Mouse (Mus musculus) hindbrain, embryonic 10.5 days (tissue): ENCODE measurements at regions not wholly inside any gene's neighbourhood (a gene's known extent, or its start where the extent isn't known, plus 50 kb on each side); places are given as distances from the start of the nearest gene placed in this dataset.

Experiments
- DNase-seq: peaks from one replicate; pipeline ENCODE4 v3.0.0-alpha.2; 2017; ENCODE audit warnings: low spot score
- H3K27ac ChIP-seq: fragments of 300-500 bp; sonication (generic); 2 replicates; pipeline ENCODE4 v1.5.1; 2016; ENCODE audit warnings: mild to moderate bottlenecking, moderate library complexity
- H3K27me3 ChIP-seq: fragments of 300-500 bp; sonication (generic); 2 replicates; pipeline ENCODE4 v1.6.1; 2016; ENCODE audit warnings: mild to moderate bottlenecking; ENCODE audit not compliant: poor library complexity, insufficient read depth, severe bottlenecking
- H3K36me3 ChIP-seq: fragments of 300-500 bp; sonication (generic); 2 replicates; pipeline ENCODE4 v1.6.1; 2016; ENCODE audit warnings: mild to moderate bottlenecking, moderate library complexity
- H3K4me1 ChIP-seq: fragments of 300-500 bp; sonication (generic); replicated peaks from 2 replicates; pipeline ENCODE4 v1.6.1; 2016; ENCODE audit warnings: mild to moderate bottlenecking
- H3K4me3 ChIP-seq: fragments of 300-500 bp; sonication (generic); 2 replicates; pipeline ENCODE4 v1.5.1; 2016; ENCODE audit warnings: mild to moderate bottlenecking, moderate library complexity
- H3K9me3 ChIP-seq: fragments of 300-500 bp; sonication (generic); 2 replicates; pipeline ENCODE4 v1.6.1; 2016; ENCODE audit warnings: mild to moderate bottlenecking, moderate library complexity
- WGBS: fragments of 180-500 bp; shearing (Covaris S2); methylation state at CpG from one replicate; pipeline ENCODE4 v1.1.7; 2016; 5-methylcytosine and 5-hydroxymethylcytosine counted together

DNA sequence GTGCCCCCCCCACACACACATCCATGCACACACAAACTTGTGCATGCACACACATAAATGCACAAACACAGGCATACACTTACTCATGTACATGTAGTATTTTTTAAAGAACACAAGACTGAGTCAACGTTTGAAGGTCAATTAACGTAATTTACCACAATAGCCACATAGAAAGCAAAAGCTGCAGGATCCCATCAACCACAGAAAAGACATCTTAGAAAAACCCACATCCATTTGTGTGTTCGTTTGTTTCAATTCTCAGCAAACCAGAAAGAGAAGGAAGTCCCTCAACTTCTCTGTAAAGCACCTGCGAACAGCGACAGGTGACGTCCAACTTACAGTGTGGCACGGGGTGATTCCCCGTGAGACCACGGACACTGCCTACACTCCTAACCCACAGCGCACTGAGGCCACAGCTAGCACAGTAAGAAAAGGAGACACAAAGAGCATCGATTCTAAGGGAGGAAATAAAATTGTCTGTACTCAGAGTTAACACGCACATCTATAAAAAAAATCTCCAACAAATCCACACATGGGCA is 53.8 kb downstream of the Dio3 start:
- DNase-seq: no peak
- H3K9me3 ChIP-seq: peaks cover 8% of the 10 kb centered on the region; the same call in 1 of the 2 replicates
- no peak overlapping the region for H3K27ac ChIP-seq
- H3K4me1 ChIP-seq: no peaks in the 10 kb centered on the region
- H3K36me3 ChIP-seq: no peaks in the 10 kb centered on the region
- 91% methylated on average over 12 of the region's 12 CpGs for WGBS
- H3K4me3 ChIP-seq: no peak overlapping the region
- no peaks in the 10 kb centered on the region for H3K27me3 ChIP-seq

GRCm38 (mm10) chr12:110334609-110335008 is 55.7 kb downstream of the Dio3 start:
- H3K27ac ChIP-seq: no peak overlapping the region
- H3K27me3 ChIP-seq: no peaks in the 10 kb centered on the region
- no peaks in the 10 kb centered on the region for H3K4me1 ChIP-seq
- H3K36me3 ChIP-seq: no peaks in the 10 kb centered on the region
- WGBS: 73% methylated on average over 2 of the region's 2 CpGs
- DNase-seq: no peak
- H3K4me3 ChIP-seq: no peak overlapping the region
- H3K9me3 ChIP-seq: peaks cover 8% of the 10 kb centered on the region; the same call in 1 of the 2 replicates

DNA sequence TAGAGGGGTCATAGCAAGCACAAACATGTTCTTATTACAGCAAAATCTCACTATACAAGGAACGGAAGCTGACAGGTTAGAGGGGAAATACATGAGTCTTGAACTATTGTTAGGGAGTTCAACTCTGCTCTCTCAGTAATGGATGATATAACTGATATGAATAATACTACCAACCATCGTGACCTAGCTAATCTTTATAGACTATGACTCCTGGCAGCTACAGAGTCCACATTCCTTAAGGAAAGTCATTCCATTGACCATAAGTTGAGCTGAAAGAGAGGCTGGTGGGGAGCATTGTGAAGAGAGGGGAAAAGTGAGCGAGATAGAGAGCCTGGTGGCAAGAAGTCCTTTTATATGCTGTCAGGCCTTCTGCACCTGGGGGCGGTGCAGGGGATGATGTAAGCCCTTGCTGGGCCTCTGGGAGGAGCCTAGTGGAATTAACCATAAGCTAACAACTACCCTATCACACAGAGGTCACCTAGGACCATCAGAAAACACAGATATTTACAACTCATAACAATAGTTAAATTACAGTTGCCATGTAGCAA is 65.5 kb downstream of the Dio3 start:
- no peak overlapping the region for H3K4me3 ChIP-seq
- no peak for DNase-seq
- no peaks in the 10 kb centered on the region for H3K9me3 ChIP-seq
- no peaks in the 10 kb centered on the region for H3K4me1 ChIP-seq
- WGBS: 83% methylated on average over 4 of the region's 4 CpGs
- no peaks in the 10 kb centered on the region for H3K27me3 ChIP-seq
- H3K27ac ChIP-seq: no peak overlapping the region
- H3K36me3 ChIP-seq: no peaks in the 10 kb centered on the region

DNA sequence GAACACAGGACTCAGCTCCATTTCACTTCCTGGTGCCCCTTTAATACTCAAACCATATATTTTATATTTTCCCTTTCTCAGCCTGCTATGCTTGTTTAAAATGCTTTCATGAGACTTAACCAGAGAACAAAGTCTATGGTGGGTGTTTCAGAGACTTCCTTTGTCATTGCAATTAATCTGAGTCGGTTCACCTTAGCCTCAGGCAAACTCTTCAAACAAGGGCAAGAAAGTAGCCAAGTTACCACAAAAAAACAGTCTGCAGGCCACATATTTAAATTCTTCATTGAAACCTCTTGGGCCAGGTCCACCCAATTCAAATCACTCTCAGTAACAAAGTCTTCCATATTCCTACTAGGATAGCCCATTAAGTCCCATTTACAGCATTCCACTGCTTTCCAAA is 70.8 kb downstream of the Dio3 start:
- Histone ChIP-seq H3K36me3 (no peaks in the 10 kb centered on the region), H3K4me3 (no peak overlapping the region), H3K9me3 (no peaks in the 10 kb centered on the region), H3K27ac (no peak overlapping the region), H3K4me1 (no peaks in the 10 kb centered on the region), H3K27me3 (no peaks in the 10 kb centered on the region)
- WGBS: 69% methylated on average over 1 of the region's 1 CpGs
- no peak for DNase-seq

DNA sequence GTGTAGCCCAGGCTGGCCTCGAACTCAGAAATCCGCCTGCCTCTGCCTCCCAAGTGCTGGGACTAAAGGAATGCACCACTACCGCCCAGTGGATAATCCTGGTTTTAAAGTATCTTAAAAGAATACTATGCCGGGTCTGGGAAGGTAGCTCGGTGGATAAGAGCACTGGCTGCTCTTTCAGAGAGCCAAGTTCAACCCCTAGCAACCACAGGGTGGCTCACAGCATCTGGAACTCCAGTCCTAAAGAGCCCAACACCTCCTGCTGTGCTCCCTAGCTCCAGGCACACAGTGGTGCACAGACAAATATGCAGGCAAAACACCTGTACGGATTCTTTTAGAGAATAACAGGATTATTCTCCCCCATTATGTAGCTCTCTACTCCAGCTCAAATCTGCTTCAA is 77.0 kb downstream of the Dio3 start:
- Histone ChIP-seq H3K9me3 (no peaks in the 10 kb centered on the region), H3K36me3 (no peaks in the 10 kb centered on the region), H3K27ac (no peak overlapping the region), H3K4me1 (no peaks in the 10 kb centered on the region), H3K27me3 (no peaks in the 10 kb centered on the region), H3K4me3 (no peak overlapping the region)
- no peak for DNase-seq
- 71% methylated on average over 6 of the region's 6 CpGs for WGBS

DNA sequence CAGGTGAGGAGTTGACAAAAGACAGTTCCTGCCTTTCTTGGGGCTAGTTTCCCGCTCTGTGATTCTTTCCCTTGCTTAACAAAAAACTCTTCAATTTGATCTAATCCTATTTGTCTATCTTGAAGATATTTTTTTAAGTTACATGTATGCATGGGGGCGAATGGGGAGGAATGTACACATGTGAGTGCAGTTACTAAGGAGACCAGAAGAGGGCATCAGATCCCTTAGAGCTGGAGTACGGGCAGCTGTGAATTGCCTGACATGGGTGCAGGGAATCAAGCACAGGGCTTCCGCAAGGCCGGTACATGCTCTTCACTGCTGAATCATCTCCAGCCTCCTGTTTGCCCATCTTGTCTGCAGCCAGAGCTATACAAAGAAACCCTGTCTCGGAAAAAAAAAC is 79.8 kb upstream of the Ppp2r5c start:
- DNase-seq: no peak
- Histone ChIP-seq H3K27ac (no peak overlapping the region), H3K36me3 (no peaks in the 10 kb centered on the region), H3K27me3 (peaks cover 5% of the 10 kb centered on the region), H3K4me1 (peaks cover 4% of the 10 kb centered on the region; the same call in 1 of the 2 replicates), H3K4me3 (no peak overlapping the region), H3K9me3 (no peaks in the 10 kb centered on the region)
- WGBS: 91% methylated on average over 6 of the region's 6 CpGs

DNA sequence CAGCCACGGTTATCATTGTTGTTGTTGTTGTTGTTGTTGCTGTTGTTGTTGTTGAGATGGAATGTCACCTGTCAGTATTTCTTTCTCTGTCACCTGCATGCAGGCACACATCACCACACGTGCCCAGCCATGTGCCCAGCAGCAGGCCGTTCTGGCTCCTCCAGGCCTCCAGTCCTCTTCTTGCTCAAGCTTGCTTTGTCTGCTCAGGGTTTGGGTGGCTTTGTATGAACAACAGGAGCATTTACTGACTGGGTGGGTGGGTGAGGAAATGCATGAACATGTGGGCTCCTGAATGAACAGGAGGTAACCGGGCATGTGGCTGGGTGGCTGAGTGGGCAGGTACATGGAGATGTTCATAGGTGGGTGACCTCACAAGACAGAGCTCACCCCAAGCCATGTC is 79.1 kb upstream of the Ppp2r5c start:
- H3K27me3 ChIP-seq: peaks cover 13% of the 10 kb centered on the region
- WGBS: 92% methylated on average over 4 of the region's 4 CpGs
- H3K9me3 ChIP-seq: no peaks in the 10 kb centered on the region
- H3K4me3 ChIP-seq: no peak overlapping the region
- no peaks in the 10 kb centered on the region for H3K36me3 ChIP-seq
- no peak overlapping the region for H3K27ac ChIP-seq
- no peak for DNase-seq
- peaks cover 11% of the 10 kb centered on the region for H3K4me1 ChIP-seq

DNA sequence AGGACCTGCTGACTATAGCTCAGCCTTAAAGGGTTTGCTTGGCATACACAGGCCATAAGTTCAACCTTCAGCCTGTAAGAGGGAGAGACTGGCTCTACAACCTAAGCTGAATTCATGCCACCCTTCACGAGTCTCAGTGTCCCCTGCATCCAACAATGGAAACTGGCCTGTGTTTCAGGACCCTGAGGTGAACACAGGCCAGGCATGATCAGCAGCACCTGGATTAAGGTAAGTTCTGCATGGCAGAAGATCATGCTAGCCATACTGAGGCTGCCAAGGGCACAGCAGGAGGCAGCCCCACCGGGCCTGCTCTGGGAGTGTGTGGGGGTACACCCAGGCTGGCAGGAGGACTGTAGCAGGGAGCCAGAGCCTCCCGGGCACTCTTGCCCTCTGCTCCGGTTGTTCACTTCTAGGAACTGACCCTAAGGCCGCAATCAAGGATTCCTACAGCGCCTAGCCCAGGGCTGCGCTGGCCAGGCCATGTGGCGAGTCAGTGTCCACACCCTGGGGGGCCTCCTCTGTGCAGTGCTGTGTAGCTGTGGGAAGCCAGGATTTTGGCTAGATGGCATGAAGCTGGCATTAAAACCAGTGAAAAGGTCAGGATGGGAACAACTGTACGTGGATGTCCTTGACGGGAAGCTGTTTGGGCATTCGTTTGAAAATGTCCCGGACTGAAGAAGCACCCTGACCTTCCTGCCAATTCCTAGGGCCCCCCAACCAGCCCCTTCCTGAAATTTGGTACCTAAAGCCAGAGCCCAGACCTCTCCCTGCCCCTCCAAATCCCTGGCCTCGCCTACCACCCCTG is 74.8 kb upstream of the Ppp2r5c start:
- no peaks in the 10 kb centered on the region for H3K36me3 ChIP-seq
- 73% methylated on average over 13 of the region's 13 CpGs for WGBS
- H3K4me1 ChIP-seq: peaks cover 51% of the 10 kb centered on the region
- DNase-seq: no peak
- H3K9me3 ChIP-seq: no peaks in the 10 kb centered on the region
- peaks cover 48% of the 10 kb centered on the region for H3K27me3 ChIP-seq
- no peak overlapping the region for H3K27ac ChIP-seq
- no peak overlapping the region for H3K4me3 ChIP-seq

DNA sequence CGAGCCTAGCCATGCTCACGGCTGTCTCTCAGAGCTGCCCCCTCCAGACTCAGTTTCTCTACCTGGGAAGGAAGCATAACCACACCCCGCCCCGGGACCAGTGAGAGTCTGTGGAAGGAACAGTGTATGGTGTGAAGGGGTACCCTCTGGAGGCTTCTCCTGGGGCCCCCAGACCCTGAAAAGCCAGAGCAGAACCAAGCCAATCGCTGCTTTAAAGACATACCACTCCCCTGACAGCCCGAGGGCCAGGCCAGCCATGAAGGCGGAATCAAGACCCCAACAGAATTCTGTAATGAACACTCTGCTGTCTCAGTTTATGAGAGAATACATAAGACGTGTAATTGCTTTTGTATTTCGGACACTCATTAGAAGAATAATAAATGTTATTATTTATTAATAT is 73.9 kb upstream of the Ppp2r5c start:
- Histone ChIP-seq H3K27ac (no peak overlapping the region), H3K27me3 (peaks cover 57% of the 10 kb centered on the region), H3K4me1 (peaks cover 55% of the 10 kb centered on the region), H3K9me3 (no peaks in the 10 kb centered on the region), H3K36me3 (no peaks in the 10 kb centered on the region), H3K4me3 (no peak overlapping the region)
- 52% methylated on average over 9 of the region's 9 CpGs for WGBS
- no peak for DNase-seq

GRCm38 (mm10) chr12:110373408-110374065 is 73.4 kb upstream of the Ppp2r5c start:
- peak; percentile 87 for DNase-seq
- Histone ChIP-seq H3K36me3 (no peaks in the 10 kb centered on the region), H3K27ac (no peak overlapping the region), H3K4me3 (no peak overlapping the region), H3K9me3 (no peaks in the 10 kb centered on the region), H3K4me1 (peaks cover 55% of the 10 kb centered on the region), H3K27me3 (peaks cover 58% of the 10 kb centered on the region)
- WGBS: 5% methylated on average over 27 of the region's 27 CpGs

DNA sequence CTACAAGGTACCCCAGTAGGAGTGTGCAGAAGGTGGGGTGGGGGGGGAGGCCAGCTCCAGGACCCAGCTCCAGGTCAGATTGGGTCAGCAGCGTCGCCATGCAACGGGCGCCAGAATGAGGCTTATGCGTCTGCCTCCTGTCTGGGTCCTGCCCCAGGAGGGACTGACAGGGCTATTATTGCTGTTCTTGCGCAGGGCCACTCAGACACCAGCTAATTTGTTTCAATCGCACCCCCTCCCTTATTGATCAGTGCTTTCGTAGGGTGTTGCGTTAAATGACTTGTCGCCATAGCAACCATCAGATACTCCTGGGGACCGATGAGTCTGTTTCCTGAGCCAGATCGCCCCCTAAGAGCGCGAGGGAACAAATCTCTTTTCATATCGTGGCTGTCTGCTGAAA is 71.8 kb upstream of the Ppp2r5c start:
- Histone ChIP-seq H3K27me3 (peaks cover 58% of the 10 kb centered on the region), H3K4me3 (peak overlapping the region; percentile 9; the same call in 1 of the 2 replicates), H3K9me3 (no peaks in the 10 kb centered on the region), H3K27ac (no peak overlapping the region), H3K4me1 (peaks cover 55% of the 10 kb centered on the region), H3K36me3 (no peaks in the 10 kb centered on the region)
- DNase-seq: peak; percentile 55
- 9% methylated on average over 15 of the region's 15 CpGs for WGBS

DNA sequence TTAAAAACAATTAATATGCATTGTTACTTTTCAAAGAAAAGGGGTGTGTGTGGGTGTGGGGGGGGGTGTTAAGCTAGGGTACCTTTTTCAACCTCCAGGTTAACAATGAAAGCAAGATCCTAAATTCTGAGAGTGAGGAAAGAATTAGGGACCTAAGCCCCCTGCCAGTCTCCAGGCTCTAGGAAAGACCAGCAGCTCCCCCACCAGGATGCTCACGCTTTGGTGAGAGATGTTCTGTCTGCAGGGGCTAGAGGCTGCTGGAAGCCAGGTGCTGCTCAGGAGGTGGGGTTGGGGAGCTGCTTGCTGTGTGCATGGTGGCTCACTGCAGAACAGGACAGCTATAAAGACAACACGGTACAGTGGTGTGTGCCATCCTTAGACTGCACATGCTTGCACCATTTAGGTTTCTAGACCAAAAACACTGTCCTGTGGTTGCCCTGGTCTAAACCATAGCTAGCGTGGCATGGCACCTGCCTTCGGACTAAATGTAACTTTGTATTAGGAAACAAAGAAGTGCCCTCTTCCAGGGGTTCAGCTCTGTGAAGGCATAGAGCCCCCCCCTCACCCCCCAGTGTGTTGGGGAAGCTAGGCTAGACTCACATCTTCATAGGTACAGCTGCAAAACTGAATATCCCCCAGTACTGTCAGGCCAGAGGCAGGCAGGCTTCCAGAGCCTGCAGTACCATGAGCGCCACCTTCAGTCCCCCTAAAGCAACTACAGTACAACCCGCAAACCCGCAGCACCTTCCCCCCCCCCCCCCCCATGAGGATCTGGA is 70.7 kb upstream of the Ppp2r5c start:
- Histone ChIP-seq H3K4me1 (peaks cover 58% of the 10 kb centered on the region), H3K27ac (no peak overlapping the region), H3K27me3 (peaks cover 61% of the 10 kb centered on the region), H3K36me3 (no peaks in the 10 kb centered on the region), H3K4me3 (no peak overlapping the region), H3K9me3 (no peaks in the 10 kb centered on the region)
- WGBS: 26% methylated on average over 7 of the region's 7 CpGs
- DNase-seq: peak; percentile 46
